Mouse (Mus musculus) liver, embryonic 16.5 days (tissue): ENCODE results near the gene Ubald1. TPM values are rescaled to one million over a fixed set of nuclear protein-coding genes. Genes with fewer than 3 reads are reported as not detected.

Experiments
- ATAC-seq: fragments of 200-750 bp; cut with Nextera tagmentation; 2 replicates; pipeline ENCODE4 v1.8.0; 2017; ENCODE audit warnings: low read depth, mild to moderate bottlenecking, moderate number of reproducible peaks, moderate library complexity
- H3K27ac ChIP-seq: fragments of 300-500 bp; sonication (generic); 2 replicates; pipeline ENCODE4 v1.5.1; 2014; ENCODE audit warnings: mild to moderate bottlenecking, low read length
- H3K27me3 ChIP-seq: fragments of 300-500 bp; sonication (generic); 2 replicates; pipeline ENCODE4 v1.6.1; 2014; ENCODE audit warnings: low read depth, low read length, mixed read lengths; ENCODE audit not compliant: control insufficient read depth, insufficient read depth
- H3K36me3 ChIP-seq: fragments of 300-500 bp; sonication (generic); 2 replicates; pipeline ENCODE4 v1.6.1; 2014; ENCODE audit warnings: mild to moderate bottlenecking; ENCODE audit not compliant: control insufficient read depth, insufficient read depth
- H3K4me1 ChIP-seq: fragments of 300-500 bp; sonication (generic); 2 replicates; pipeline ENCODE4 v1.6.1; 2014; ENCODE audit warnings: low read depth, low read length, mixed read lengths; ENCODE audit not compliant: control insufficient read depth
- H3K4me2 ChIP-seq: fragments of 300-500 bp; sonication (generic); 2 replicates; pipeline ENCODE4 v1.6.1; 2014; ENCODE audit warnings: low read depth, low read length, mixed read lengths
- H3K4me3 ChIP-seq: fragments of 300-500 bp; sonication (generic); 2 replicates; pipeline ENCODE4 v1.5.1; 2014; ENCODE audit warnings: low read depth, mild to moderate bottlenecking, low read length
- H3K9ac ChIP-seq: fragments of 300-500 bp; sonication (generic); 2 replicates; pipeline ENCODE4 v1.6.1; 2014; ENCODE audit warnings: low read depth, low read length
- H3K9me3 ChIP-seq: fragments of 300-500 bp; sonication (generic); replicated peaks from 2 replicates; pipeline ENCODE4 v1.6.1; 2016; ENCODE audit warnings: low read length; ENCODE audit not compliant: control insufficient read depth
- WGBS: fragments of 180-500 bp; shearing (Covaris S2); extraction: QIAGEN DNeasy Blood & Tissue Kit; methylation state at CpG from one replicate; pipeline ENCODE4 v1.1.7; 2014; ENCODE audit not compliant: insufficient replicate concordance; 5-methylcytosine and 5-hydroxymethylcytosine counted together
- polyA plus RNA-seq: library from polyadenylated mRNA; unstranded; fragments of >200 nt; fragmentation: Nextera tagmentation; extraction: Ambion mirVana; gene quantifications from 2 replicates; pipeline ENCODE4 v1.2.1, GENCODE M21; 2015

The Ubald1 gene
- polyA plus RNA-seq, 1 experiment from 2014 or later, result 13.3 TPM

DNA sequence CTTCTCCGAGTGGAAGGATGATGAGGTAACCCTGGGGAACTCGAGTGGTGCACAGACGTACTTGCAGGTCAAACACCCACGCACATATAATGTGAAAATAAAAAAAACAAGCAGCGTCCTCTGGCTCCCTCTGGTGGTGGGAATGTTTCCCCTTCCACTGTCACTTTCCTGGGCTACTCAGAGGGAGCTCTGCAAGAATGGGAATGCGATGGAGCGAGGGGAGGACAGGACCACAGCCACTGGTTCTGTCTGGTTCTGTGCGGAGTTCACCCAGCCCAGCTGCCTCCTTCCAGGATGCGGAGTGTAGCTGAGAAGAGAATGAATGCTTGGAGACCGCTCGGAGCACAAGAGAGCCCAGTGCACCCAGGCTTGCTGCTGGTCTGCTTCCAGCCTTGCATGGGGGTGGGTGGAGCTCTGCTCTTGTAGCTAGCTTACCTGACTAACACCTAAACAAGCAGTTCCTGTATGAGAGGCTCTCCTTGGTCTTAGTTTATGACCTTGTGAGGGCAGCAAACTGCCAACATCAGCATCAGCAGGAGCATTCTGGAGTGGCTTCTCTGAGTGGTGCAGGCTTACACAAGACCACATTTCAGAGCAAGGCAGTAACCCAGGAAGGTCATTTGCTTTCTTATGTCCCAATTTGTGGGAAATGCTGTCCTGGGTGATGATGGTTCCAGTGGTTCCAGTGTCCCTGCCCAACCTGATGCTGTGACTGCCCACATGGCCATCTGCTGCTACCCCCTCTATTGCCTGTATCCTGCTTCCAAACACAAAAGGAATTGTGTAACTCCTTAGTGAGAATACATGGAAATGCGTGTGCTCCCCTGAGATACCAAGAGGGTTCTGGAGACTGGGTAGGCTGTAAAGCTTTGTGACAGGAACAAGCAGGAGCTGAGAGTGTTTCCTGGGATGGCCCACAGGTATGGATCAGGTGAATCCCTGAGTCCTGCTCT, 33.9 kb upstream of the Ubald1 start:
- ATAC-seq, result peak; percentile 49; the same call in 1 of the 2 replicates
- Histone ChIP-seq H3K4me2 (peak overlapping the region; percentile 2; the same call in 1 of the 2 replicates), H3K27ac (peak overlapping the region; percentile 81; the same call in 1 of the 2 replicates), H3K9ac (no peak overlapping the region), H3K4me3 (no peak overlapping the region), H3K36me3 (peaks cover 9% of the 10 kb centered on the region; the same call in 1 of the 2 replicates), H3K9me3 (no peaks in the 10 kb centered on the region), H3K27me3 (no peaks in the 10 kb centered on the region), H3K4me1 (peaks cover 8% of the 10 kb centered on the region)
- WGBS, result 31% methylated on average over 12 of the region's 12 CpGs

DNA sequence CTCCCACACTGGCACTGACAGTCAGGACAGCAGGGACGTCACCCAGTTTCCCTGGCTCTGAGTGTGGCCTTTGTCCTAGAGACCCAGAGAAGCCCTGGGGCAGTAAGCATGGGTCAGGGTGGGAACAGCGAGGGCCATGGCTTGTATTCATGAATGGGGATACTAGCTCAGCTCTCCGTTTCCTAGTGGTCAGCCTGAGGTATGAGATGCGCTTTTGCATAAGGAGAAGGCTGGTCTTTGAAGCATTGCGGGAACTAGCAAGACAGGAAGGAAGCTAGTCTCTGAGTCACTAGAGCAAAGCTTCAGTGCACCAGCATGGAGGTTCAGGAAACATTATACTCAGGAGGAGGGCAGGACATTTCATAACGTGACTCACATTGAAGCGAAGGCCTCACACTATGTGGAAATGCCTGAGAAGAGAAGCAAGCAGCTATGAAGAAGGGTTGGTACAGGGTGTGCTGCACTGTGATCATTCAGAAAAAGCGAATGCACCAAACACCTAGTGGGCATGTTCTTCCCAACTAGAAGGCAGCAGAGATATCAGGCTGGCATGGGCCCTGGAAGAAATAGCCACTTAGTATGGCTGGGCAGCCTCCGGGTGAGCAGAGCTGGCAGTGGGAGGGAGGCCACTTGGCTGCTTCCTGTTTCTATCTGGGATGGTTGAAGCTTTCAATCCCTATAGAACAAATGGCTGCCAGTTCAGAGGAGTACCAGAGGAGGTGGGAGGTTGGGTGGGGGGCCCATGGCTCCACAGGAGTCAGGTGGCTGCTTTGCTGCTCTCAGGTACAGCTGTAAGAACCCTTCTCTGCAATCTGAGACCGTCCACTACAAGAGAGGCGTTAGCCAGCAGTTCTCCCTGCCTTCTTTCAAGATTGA, 33.0 kb upstream of the Ubald1 start:
- H3K27ac ChIP-seq, result peak overlapping the region; percentile 81
- no peak overlapping the region for H3K4me3 ChIP-seq
- H3K9me3 ChIP-seq, result no peaks in the 10 kb centered on the region
- peak; percentile 40 for ATAC-seq
- H3K4me2 ChIP-seq, result peak overlapping the region; percentile 2; the same call in 1 of the 2 replicates
- peaks cover 9% of the 10 kb centered on the region; the same call in 1 of the 2 replicates for H3K36me3 ChIP-seq
- H3K27me3 ChIP-seq, result no peaks in the 10 kb centered on the region
- H3K9ac ChIP-seq, result no peak overlapping the region
- peaks cover 10% of the 10 kb centered on the region for H3K4me1 ChIP-seq
- 52% methylated on average over 11 of the region's 11 CpGs for WGBS

DNA sequence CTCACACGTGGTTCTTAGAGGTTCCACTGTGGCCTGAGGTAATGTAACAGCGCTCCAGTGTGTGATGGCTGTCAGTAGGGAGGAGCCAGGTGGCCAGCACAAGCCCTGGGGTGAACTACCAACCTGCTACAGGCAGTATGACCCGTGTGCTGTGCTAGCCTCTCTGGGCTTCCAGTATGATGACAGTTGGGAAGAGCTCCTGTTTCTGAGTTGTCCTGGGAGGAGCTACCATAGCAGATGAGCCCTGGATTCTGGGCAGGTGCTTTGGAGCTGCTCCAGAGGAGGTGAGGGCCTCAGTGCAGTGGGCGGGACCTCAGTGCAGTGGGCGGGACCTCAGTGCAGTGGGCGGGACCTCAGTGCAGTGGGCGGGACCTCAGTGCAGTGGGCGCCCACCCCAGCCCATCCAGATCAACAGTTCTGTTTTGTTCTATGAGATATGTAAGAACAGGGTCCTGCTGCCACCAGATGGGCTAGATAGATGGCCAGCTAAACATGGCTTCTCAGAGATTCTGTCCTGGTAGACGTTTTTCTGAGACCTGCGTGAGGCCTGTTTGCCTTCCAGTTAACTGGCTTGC, 32.0 kb upstream of the Ubald1 start:
- Histone ChIP-seq H3K27ac (peak overlapping the region; percentile 81), H3K36me3 (peaks cover 9% of the 10 kb centered on the region; the same call in 1 of the 2 replicates), H3K4me3 (no peak overlapping the region), H3K27me3 (no peaks in the 10 kb centered on the region), H3K9ac (no peak overlapping the region), H3K4me2 (no peak overlapping the region), H3K4me1 (peaks cover 10% of the 10 kb centered on the region), H3K9me3 (no peaks in the 10 kb centered on the region)
- WGBS, result 56% methylated on average over 10 of the region's 10 CpGs
- no peak; the same call in 1 of the 2 replicates for ATAC-seq

DNA sequence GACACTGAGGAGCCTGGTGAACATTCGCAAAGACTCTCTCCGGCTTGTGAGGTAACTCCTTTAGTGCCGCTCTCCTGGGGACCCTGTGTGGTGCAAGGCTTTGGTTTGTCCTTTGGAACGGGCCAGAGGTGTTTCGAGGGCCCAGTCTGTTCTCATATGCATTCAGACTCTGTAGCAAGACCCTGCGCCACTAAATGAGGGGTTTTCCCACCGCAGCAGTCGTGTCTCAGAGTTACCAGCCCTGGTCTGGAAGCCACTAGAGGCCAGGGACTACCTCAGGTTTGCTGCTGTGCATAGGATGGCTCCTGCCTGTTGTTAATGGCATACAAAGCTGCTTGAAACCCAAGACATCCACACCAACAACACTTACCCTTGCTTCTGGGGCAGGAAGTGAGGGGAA, 30.6 kb upstream of the Ubald1 start:
- H3K9me3 ChIP-seq, result no peaks in the 10 kb centered on the region
- H3K27ac ChIP-seq, result no peak overlapping the region
- H3K4me3 ChIP-seq, result no peak overlapping the region
- no peaks in the 10 kb centered on the region for H3K27me3 ChIP-seq
- H3K4me1 ChIP-seq, result peaks cover 10% of the 10 kb centered on the region
- no peak overlapping the region for H3K4me2 ChIP-seq
- ATAC-seq, result no peak
- H3K9ac ChIP-seq, result no peak overlapping the region
- H3K36me3 ChIP-seq, result peaks cover 7% of the 10 kb centered on the region; the same call in 1 of the 2 replicates
- WGBS, result 81% methylated on average over 8 of the region's 8 CpGs

DNA sequence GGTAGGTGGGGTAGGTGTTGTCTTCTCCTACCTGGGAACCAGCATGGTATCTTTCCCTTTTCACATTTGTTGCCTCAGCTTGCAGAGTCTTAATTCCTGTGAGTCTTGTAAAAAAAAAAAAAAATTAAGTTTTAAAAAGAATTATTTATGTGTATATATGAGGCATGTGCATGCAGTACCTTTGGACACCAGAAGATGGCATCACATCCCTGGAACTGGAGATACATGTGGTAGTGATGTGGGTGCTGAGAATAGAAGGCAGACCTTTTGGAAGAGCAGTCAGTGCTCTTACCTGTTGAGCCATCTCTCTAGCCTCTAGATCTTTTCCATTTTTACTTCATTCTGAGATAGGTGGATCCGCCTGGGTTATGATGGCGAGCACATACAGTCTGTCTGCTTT, 29.6 kb upstream of the Ubald1 start:
- H3K9ac ChIP-seq, result no peak overlapping the region
- no peak overlapping the region for H3K4me3 ChIP-seq
- no peak for ATAC-seq
- H3K4me1 ChIP-seq, result peaks cover 10% of the 10 kb centered on the region
- H3K27me3 ChIP-seq, result no peaks in the 10 kb centered on the region
- H3K9me3 ChIP-seq, result no peaks in the 10 kb centered on the region
- H3K4me2 ChIP-seq, result no peak overlapping the region
- 86% methylated on average over 2 of the region's 2 CpGs for WGBS
- H3K36me3 ChIP-seq, result peaks cover 7% of the 10 kb centered on the region; the same call in 1 of the 2 replicates
- no peak overlapping the region for H3K27ac ChIP-seq

DNA sequence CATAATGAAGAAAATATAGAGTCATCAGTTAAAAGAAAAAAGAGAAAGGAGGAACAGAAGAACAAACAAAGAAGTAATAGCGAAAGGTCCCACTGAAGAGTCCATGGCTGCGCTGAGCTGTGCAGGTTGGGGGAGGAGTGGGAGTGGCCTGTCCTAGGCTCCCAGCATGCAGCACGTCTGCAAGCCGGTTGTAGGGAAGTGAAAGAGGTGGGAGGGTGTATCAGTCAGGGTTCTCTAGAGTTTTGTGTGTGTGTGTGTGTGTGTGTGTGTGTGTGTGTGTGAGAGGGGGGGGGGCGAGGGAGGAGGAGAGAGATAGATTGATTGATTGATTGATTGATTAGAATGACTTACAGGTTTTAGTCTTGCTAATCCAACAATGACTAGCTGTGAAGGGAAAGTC, 27.9 kb upstream of the Ubald1 start:
- Histone ChIP-seq H3K9ac (no peak overlapping the region), H3K36me3 (peaks cover 7% of the 10 kb centered on the region; the same call in 1 of the 2 replicates), H3K4me3 (no peak overlapping the region), H3K4me2 (no peak overlapping the region), H3K4me1 (peaks cover 11% of the 10 kb centered on the region), H3K27me3 (no peaks in the 10 kb centered on the region), H3K9me3 (no peaks in the 10 kb centered on the region), H3K27ac (no peak overlapping the region)
- 28% methylated on average over 4 of the region's 5 CpGs for WGBS
- ATAC-seq, result peak; percentile 69

DNA sequence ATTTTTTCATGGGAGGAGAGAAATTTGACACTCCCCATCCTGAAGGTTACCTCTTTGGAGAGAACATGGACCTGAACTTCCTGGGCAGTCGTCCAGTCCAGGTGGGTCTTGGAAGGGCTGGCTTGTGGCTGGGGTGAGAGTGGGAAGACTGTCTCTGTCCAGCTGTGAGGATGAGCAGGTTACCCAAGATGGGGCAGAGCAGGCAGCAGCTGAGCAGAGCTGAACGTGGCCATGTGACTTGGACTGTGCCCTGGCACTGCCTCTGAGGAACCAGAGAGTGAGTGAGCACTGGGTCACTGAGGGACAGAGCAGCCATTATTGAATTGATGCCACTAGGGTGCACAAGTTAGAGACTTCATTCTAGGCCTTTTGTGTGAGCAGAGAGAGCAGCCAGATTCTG, 27.3 kb upstream of the Ubald1 start:
- Histone ChIP-seq H3K9me3 (no peaks in the 10 kb centered on the region), H3K4me1 (peaks cover 11% of the 10 kb centered on the region), H3K9ac (no peak overlapping the region), H3K36me3 (peaks cover 7% of the 10 kb centered on the region; the same call in 1 of the 2 replicates), H3K4me2 (no peak overlapping the region), H3K27me3 (no peaks in the 10 kb centered on the region), H3K27ac (no peak overlapping the region), H3K4me3 (no peak overlapping the region)
- no peak for ATAC-seq
- 32% methylated on average over 2 of the region's 2 CpGs for WGBS

DNA sequence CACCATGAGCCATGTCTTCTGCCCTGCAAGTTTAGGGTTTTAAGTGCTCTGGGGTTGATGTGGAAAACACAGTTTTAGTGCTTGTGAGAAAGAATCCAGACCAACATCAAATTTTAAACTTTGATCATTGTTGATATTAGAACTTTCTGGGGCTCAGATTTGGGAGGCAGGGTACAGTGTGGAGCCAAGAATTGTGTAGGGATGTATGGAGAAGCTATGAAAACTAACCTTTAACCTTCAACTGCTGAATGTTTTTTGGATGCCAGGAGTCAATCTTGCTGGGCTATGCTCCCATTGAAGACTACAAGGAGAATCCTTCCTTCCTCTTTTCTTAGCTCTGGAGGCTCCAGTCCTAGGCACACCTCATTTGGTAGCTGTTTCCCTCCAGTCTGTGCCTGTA, 26.4 kb upstream of the Ubald1 start:
- ATAC-seq, result no peak
- H3K36me3 ChIP-seq, result peaks cover 3% of the 10 kb centered on the region; the same call in 1 of the 2 replicates
- H3K4me2 ChIP-seq, result no peak overlapping the region
- H3K9ac ChIP-seq, result no peak overlapping the region
- no peak overlapping the region for H3K4me3 ChIP-seq
- peaks cover 11% of the 10 kb centered on the region for H3K4me1 ChIP-seq
- H3K27ac ChIP-seq, result no peak overlapping the region
- H3K9me3 ChIP-seq, result no peaks in the 10 kb centered on the region
- no peaks in the 10 kb centered on the region for H3K27me3 ChIP-seq
